Mouse (Mus musculus) heart, embryonic 10.5 days (tissue): ENCODE measurements around the gene Csnk1g2. TPM values are rescaled to one million over a fixed set of nuclear protein-coding genes. Genes with fewer than 3 reads are reported as not detected.

Experiments used
- DNase-seq: peaks from one replicate; pipeline ENCODE4 v3.0.0-alpha.2; 2017; ENCODE audit warnings: low spot score
- H3K27ac ChIP-seq: fragments of 300-500 bp; sonication (generic); 2 replicates; pipeline ENCODE4 v1.5.1; 2016; ENCODE audit warnings: mild to moderate bottlenecking
- H3K27me3 ChIP-seq: fragments of 300-500 bp; sonication (generic); 2 replicates; pipeline ENCODE4 v1.6.1; 2016; ENCODE audit warnings: mild to moderate bottlenecking; ENCODE audit not compliant: poor library complexity, insufficient read depth, severe bottlenecking
- H3K36me3 ChIP-seq: fragments of 300-500 bp; sonication (generic); 2 replicates; pipeline ENCODE4 v1.6.1; 2016; ENCODE audit warnings: mild to moderate bottlenecking, moderate library complexity
- H3K4me1 ChIP-seq: fragments of 300-500 bp; sonication (generic); 2 replicates; pipeline ENCODE4 v1.6.1; 2016; ENCODE audit warnings: mild to moderate bottlenecking
- H3K4me3 ChIP-seq: fragments of 300-500 bp; sonication (generic); 2 replicates; pipeline ENCODE4 v1.5.1; 2016; ENCODE audit warnings: mild to moderate bottlenecking, moderate library complexity
- H3K9me3 ChIP-seq: fragments of 300-500 bp; sonication (generic); 2 replicates; pipeline ENCODE4 v1.6.1; 2016; ENCODE audit warnings: mild to moderate bottlenecking, moderate library complexity
- WGBS: fragments of 180-500 bp; shearing (Covaris S2); methylation state at CpG from one replicate; pipeline ENCODE4 v1.1.7; 2016; 5-methylcytosine and 5-hydroxymethylcytosine counted together
- microRNA-seq: library from miRNA; unstranded; fragments of <30 nt; microRNA quantifications from one replicate; pipeline ENCODE4, GENCODE M21; 2017
- polyA plus RNA-seq: library from polyadenylated mRNA; unstranded; fragments of >200 nt; fragmentation: Nextera tagmentation; extraction: Ambion mirVana; gene quantifications from 2 replicates; pipeline ENCODE4 v1.2.1, GENCODE M21; 2016

The Csnk1g2 gene
- polyA plus RNA-seq, 1 experiment from 2014 or later = 150 TPM

- WGBS = 91% methylated on average over 3 of the region's 3 CpGs
- H3K9me3 ChIP-seq = no peaks in the 10 kb centered on the region
- H3K27me3 ChIP-seq = no peaks in the 10 kb centered on the region
- DNase-seq = no peak
- no peak overlapping the region for H3K4me3 ChIP-seq
- H3K27ac ChIP-seq = no peak overlapping the region
- peaks cover 76% of the 10 kb centered on the region for H3K36me3 ChIP-seq
- peaks cover 8% of the 10 kb centered on the region for H3K4me1 ChIP-seq
Observed at GRCm38 (mm10) chr10:80686617-80687016, 64.0 kb downstream of the Csnk1g2 start.

- no peak overlapping the region for H3K27ac ChIP-seq
- no peaks in the 10 kb centered on the region for H3K9me3 ChIP-seq
- H3K4me1 ChIP-seq = peaks cover 17% of the 10 kb centered on the region
- no peak for DNase-seq
- H3K36me3 ChIP-seq = peaks cover 76% of the 10 kb centered on the region
- H3K4me3 ChIP-seq = no peak overlapping the region
- no peaks in the 10 kb centered on the region for H3K27me3 ChIP-seq
- WGBS = 53% methylated on average over 5 of the region's 5 CpGs
Observed at GRCm38 (mm10) chr10:80687850-80688249, 65.2 kb downstream of the Csnk1g2 start.

Small RNAs within 50 kb of the gene (microRNA-seq; reads per million reads assigned to microRNA genes)
- gene Mir6912 = not detected

Other genes starting within 250 kb of the Csnk1g2 start
- gene Mex3d, start 235.2 kb upstream of the Csnk1g2 start, polyA plus RNA-seq = 2.1 and 5.0 TPM in 2 replicates
- 237 and 315 TPM in 2 replicates for gene Mbd3, start 223.3 kb upstream of the Csnk1g2 start, polyA plus RNA-seq
- gene Uqcr11, start 216.0 kb upstream of the Csnk1g2 start, polyA plus RNA-seq = 973 and 1,195 TPM in 2 replicates
- gene Tcf3, start 189.2 kb upstream of the Csnk1g2 start, polyA plus RNA-seq = 80.6 and 140 TPM in 2 replicates
- gene Onecut3, start 128.0 kb upstream of the Csnk1g2 start, polyA plus RNA-seq = 0.44 TPM in 1 of 2 replicates, not detected in the other
- 0.31 and 0.32 TPM in 2 replicates for gene Atp8b3, start 83.7 kb upstream of the Csnk1g2 start, polyA plus RNA-seq
- 25.1 and 26.9 TPM in 2 replicates for gene Rexo1, start 61.3 kb upstream of the Csnk1g2 start, polyA plus RNA-seq
- 7.9 and 8.1 TPM in 2 replicates for gene Klf16, start 45.5 kb upstream of the Csnk1g2 start, polyA plus RNA-seq
- 94.1 and 120 TPM in 2 replicates for gene Abhd17a, start 32.5 kb upstream of the Csnk1g2 start, polyA plus RNA-seq
- gene Scamp4, start 20.0 kb upstream of the Csnk1g2 start, polyA plus RNA-seq = 97.4 and 97.9 TPM in 2 replicates
- 5.8 and 9.3 TPM in 2 replicates for gene Adat3, start 20.0 kb upstream of the Csnk1g2 start, polyA plus RNA-seq
- 3.1 and 3.5 TPM in 2 replicates for gene Gm49322, start 16.8 kb upstream of the Csnk1g2 start, polyA plus RNA-seq
- 59.0 and 69.9 TPM in 2 replicates for gene Btbd2, start 34.2 kb downstream of the Csnk1g2 start, polyA plus RNA-seq
- gene Mknk2, start 55.3 kb downstream of the Csnk1g2 start, polyA plus RNA-seq = 90.8 and 92.0 TPM in 2 replicates
- 54.8 and 56.8 TPM in 2 replicates for gene Mob3a, start 79.1 kb downstream of the Csnk1g2 start, polyA plus RNA-seq
- gene Izumo4, start 79.3 kb downstream of the Csnk1g2 start, polyA plus RNA-seq = 12.8 and 14.4 TPM in 2 replicates
- gene Ap3d1, start 119.4 kb downstream of the Csnk1g2 start, polyA plus RNA-seq = 53.1 and 60.4 TPM in 2 replicates
- gene Dot1l, start 132.4 kb downstream of the Csnk1g2 start, polyA plus RNA-seq = 25.6 and 26.1 TPM in 2 replicates
- 70.6 and 84.1 TPM in 2 replicates for gene Sf3a2, start 175.4 kb downstream of the Csnk1g2 start, polyA plus RNA-seq
- gene Plekhj1, start 175.8 kb downstream of the Csnk1g2 start, polyA plus RNA-seq = 116 and 151 TPM in 2 replicates
- gene Amh, start 182.4 kb downstream of the Csnk1g2 start, polyA plus RNA-seq = not detected in 2 replicates
- 7.9 and 8.8 TPM in 2 replicates for gene Jsrp1, start 190.7 kb downstream of the Csnk1g2 start, polyA plus RNA-seq
- 2,064 and 2,176 TPM in 2 replicates for gene Oaz1, start 203.8 kb downstream of the Csnk1g2 start, polyA plus RNA-seq
- 0.14 and 0.43 TPM in 2 replicates for gene Lingo3, start 221.2 kb downstream of the Csnk1g2 start, polyA plus RNA-seq
- gene Lsm7, start 232.4 kb downstream of the Csnk1g2 start, polyA plus RNA-seq = 200 and 266 TPM in 2 replicates
- gene Sppl2b, start 232.4 kb downstream of the Csnk1g2 start, polyA plus RNA-seq = 32.1 and 34.6 TPM in 2 replicates
- not detected in 2 replicates for gene Tmprss9, start 249.0 kb downstream of the Csnk1g2 start, polyA plus RNA-seq